Mouse (Mus musculus) C2C12 (cell line): ENCODE measurements at regions not wholly inside any gene's neighbourhood (a gene's known extent, or its start where the extent isn't known, plus 50 kb on each side); places are given as distances from the start of the nearest gene placed in this dataset.

Source experiments
- CEBPB ChIP-seq: IDR thresholded peaks from one replicate; pipeline ENCODE4 v1.6.1; 2011; ENCODE audit warnings: low read depth, mild to moderate bottlenecking, control low read depth, moderate library complexity
- CTCF ChIP-seq: IDR thresholded peaks from one replicate; pipeline ENCODE4 v1.5.1; 2011; ENCODE audit not compliant: control insufficient read depth, insufficient read depth, insufficient read length
- FOSL1 ChIP-seq: IDR thresholded peaks from one replicate; pipeline ENCODE4 v1.8.0; 2011; ENCODE audit warnings: mild to moderate bottlenecking, low read length; ENCODE audit not compliant: poor library complexity, insufficient read depth, severe bottlenecking
- MAX ChIP-seq: IDR thresholded peaks from one replicate; pipeline ENCODE4 v1.6.1; 2011; ENCODE audit warnings: mild to moderate bottlenecking, control low read depth
- USF1 ChIP-seq: IDR thresholded peaks from one replicate; pipeline ENCODE4 v1.6.1; 2011; ENCODE audit warnings: low read depth, mild to moderate bottlenecking, control low read depth, moderate library complexity

- TF ChIP-seq CTCF (no peak), CEBPB (no peak), FOSL1 (no peak), USF1 (no peak), MAX (no peak)
These were observed 115.1 kb upstream of the Rhobtb1 start for GRCm38 (mm10) chr10:69036096-69036495.
